Mouse (Mus musculus) E14TG2a.4 (cell line): ENCODE measurements around the gene Ccdc60.

Experiments
- H3K27me3 ChIP-seq: 2 replicates; pipeline ENCODE4 v1.6.1; 2014; ENCODE audit warnings: low read length, control low read depth; ENCODE audit not compliant: insufficient read depth
- H3K36me3 ChIP-seq: 2 replicates; pipeline ENCODE4 v1.6.1; 2014; ENCODE audit warnings: low read length, control low read depth; ENCODE audit not compliant: insufficient read depth
- H3K4me1 ChIP-seq: replicated peaks from 2 replicates; pipeline ENCODE4 v1.6.1; 2014; ENCODE audit warnings: low read depth, low read length, control low read depth
- H3K4me3 ChIP-seq: replicated peaks from 2 replicates; pipeline ENCODE4 v1.5.1; 2014; ENCODE audit warnings: mild to moderate bottlenecking, low read length
- H3K9me3 ChIP-seq: 2 replicates; pipeline ENCODE4 v1.6.1; 2014; ENCODE audit warnings: low read length, control low read depth
- CTCF ChIP-seq: conservative IDR thresholded peaks from 2 replicates; pipeline ENCODE4 v1.5.1; 2014; ENCODE audit warnings: low read length
- NANOG ChIP-seq: IDR thresholded peaks from 2 replicates; pipeline ENCODE4 v1.6.1; 2014; ENCODE audit warnings: borderline replicate concordance, low read length, mixed read lengths
- POU5F1 ChIP-seq: IDR thresholded peaks from 2 replicates; pipeline ENCODE4 v1.6.1; 2014; ENCODE audit warnings: low read length, borderline replicate concordance

The Ccdc60 gene

GRCm38 (mm10) chr5:116280518-116280917 lies 8.3 kb downstream of the Ccdc60 start:
- H3K4me3 ChIP-seq: no peak overlapping the region
- peaks cover 11% of the 10 kb centered on the region for H3K9me3 ChIP-seq
- TF ChIP-seq POU5F1 (no peak), CTCF (no peak), NANOG (no peak)
- H3K36me3 ChIP-seq: no peaks in the 10 kb centered on the region
- peaks cover 16% of the 10 kb centered on the region for H3K4me1 ChIP-seq
- peaks cover 19% of the 10 kb centered on the region for H3K27me3 ChIP-seq

GRCm38 (mm10) chr5:116278436-116278918 lies 10.3 kb downstream of the Ccdc60 start:
- Histone ChIP-seq H3K4me1 (peaks cover 22% of the 10 kb centered on the region), H3K4me3 (no peak overlapping the region), H3K27me3 (peaks cover 14% of the 10 kb centered on the region), H3K36me3 (no peaks in the 10 kb centered on the region), H3K9me3 (peaks cover 11% of the 10 kb centered on the region)
- TF ChIP-seq POU5F1: no peak
- TF ChIP-seq CTCF: no peak
- no peak for TF ChIP-seq NANOG

DNA sequence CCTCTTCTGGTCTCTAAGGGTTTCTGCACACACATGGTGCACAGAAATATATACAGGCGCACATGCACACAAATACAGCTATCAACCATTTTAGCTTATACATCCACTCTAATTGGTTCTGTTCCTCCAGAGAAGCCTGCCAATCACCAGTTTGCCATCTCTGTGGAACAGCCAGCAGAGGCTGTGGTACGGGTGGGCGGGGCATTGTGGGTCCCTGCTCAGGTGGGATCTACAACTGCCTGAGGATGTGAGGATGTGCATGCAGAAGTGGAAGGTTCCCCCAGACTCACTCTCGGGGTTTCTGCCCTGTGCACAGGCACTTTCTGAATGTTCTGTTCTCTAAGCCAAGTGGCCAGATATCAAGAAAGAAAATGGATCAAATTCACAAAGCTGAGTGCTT lies 10.8 kb downstream of the Ccdc60 start:
- H3K9me3 ChIP-seq: peaks cover 11% of the 10 kb centered on the region
- H3K27me3 ChIP-seq: peaks cover 14% of the 10 kb centered on the region
- no peak overlapping the region for H3K4me3 ChIP-seq
- H3K4me1 ChIP-seq: peaks cover 23% of the 10 kb centered on the region
- TF ChIP-seq POU5F1: no peak
- TF ChIP-seq CTCF: peak; percentile 47
- H3K36me3 ChIP-seq: no peaks in the 10 kb centered on the region

DNA sequence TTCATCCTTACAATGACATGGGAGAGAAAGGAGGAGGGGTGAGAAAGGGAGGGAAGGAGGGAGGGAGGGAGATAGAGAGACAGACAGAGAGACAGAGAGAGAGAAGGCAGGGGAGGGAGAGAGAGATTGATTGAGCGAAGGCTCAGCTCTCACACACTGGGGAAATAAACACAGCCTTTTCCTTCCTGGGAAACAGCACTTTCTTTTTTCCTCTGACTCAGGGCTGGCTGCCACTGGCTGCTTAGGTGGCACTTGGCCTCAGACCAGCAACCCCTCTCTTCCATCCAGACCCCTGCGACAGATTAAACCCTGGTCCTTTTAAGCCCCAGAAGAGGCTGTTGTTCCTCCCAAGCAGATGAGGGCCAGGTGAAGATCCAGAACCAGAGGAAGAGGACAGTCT lies 14.0 kb downstream of the Ccdc60 start:
- Histone ChIP-seq H3K36me3 (no peaks in the 10 kb centered on the region), H3K4me3 (no peak overlapping the region), H3K27me3 (peaks cover 14% of the 10 kb centered on the region), H3K9me3 (peaks cover 11% of the 10 kb centered on the region), H3K4me1 (peaks cover 35% of the 10 kb centered on the region)
- TF ChIP-seq POU5F1 (no peak), NANOG (no peak), CTCF (no peak)

DNA sequence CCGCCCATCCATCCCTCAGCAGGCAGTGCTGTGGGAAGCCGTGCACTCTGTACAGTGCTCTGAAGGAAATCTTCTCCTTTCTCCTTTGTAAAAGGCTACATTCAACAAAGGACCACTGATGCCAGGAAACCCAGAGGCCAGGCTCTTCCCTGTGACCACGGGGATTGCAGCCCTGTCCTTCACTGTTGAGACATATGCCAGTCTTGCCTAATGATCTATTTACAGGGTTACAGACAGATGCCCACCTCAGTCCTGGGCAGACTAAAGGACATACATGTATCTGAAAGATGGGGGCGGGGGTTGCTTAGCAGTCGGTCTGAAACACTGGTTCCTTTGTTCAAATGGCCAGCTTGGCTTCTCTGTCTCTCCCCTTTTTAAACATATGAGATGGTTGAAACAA lies 14.4 kb downstream of the Ccdc60 start:
- peaks cover 10% of the 10 kb centered on the region for H3K27me3 ChIP-seq
- TF ChIP-seq NANOG (no peak), CTCF (no peak), POU5F1 (no peak)
- H3K9me3 ChIP-seq: peaks cover 11% of the 10 kb centered on the region
- peaks cover 40% of the 10 kb centered on the region for H3K4me1 ChIP-seq
- H3K4me3 ChIP-seq: no peak overlapping the region
- H3K36me3 ChIP-seq: no peaks in the 10 kb centered on the region

DNA sequence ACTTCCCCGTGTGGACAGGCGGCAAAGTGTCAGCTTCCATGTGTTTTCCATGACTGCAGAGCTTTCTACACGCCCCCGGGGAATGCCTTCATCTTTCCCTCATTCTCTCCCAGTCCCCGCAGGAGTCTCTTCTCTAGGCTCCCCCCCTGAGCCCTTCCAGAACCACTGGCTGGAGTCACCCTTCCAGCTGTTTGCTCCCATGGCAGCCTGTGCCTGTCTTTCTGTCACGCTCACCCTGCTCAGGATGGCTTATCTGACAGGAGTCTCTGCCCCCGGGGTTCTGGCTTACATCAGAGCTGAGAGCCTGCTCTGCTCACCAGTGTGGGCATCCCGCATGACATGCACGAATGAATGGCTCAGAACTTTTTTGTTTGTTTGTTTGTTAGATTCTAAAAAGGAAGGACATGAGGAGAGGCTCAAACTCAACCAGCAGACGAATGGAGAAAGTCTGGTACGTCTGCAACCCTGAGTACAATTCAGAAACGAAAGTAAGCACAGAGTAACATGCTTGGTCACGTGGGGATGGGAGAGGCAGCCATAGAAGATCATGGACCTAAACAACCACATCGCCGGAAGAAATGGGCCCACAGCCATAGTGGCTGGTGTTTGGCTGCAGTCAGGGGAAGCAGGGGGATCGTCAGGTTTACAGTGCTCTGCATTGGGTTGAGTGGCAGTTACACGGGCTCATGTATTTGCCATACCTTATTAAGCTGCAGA lies 17.1 kb downstream of the Ccdc60 start:
- peaks cover 47% of the 10 kb centered on the region for H3K4me1 ChIP-seq
- no peak for TF ChIP-seq POU5F1
- no peak for TF ChIP-seq CTCF
- TF ChIP-seq NANOG: no peak
- H3K36me3 ChIP-seq: no peaks in the 10 kb centered on the region
- no peaks in the 10 kb centered on the region for H3K9me3 ChIP-seq
- H3K4me3 ChIP-seq: no peak overlapping the region
- no peaks in the 10 kb centered on the region; the same call in 1 of the 2 replicates for H3K27me3 ChIP-seq

DNA sequence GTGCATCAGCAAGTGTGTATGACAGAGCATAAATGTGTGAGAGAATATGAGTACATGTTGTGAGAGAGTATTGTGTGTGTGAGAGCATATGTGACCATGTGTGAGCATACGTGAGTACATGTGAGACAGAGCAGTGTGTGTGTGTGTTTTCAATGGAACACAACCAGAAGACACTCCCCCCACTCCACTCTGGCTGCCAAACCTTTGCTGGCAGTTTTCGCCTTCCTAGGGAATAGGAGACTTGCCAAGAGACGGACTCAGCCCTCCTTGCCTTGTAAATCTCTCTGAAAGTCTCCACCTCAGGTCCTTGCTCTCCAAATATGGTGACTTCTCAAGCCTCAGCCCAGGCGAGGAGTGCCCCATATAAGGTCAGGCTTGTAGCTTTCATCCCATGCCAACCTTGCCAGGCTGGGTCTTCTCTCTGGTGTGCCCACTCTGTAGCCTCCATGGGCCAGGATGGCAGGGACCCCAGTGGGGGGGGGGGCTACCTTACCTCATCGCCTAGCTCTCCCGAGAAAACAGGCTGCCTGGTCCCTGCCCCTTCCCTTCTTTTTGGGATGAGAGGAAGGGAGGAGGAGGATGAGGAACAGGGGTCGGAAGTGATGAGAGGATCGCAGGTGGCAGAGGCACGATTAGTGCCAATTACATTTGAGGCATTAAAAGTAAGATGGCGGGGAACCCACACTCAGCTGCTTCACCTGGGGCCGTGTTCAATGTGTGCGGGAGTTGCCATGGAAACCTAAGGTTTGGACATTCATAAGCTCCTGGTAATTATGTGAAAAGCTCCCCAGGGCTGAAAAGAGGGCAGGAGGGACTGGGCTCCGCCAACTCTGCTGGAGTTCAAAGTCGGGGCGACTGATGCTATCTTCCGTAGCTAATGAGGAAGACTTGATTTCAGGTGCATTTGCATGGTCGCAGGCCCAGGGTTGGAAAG lies 19.3 kb downstream of the Ccdc60 start:
- Histone ChIP-seq H3K4me3 (no peak overlapping the region), H3K36me3 (no peaks in the 10 kb centered on the region), H3K4me1 (peaks cover 46% of the 10 kb centered on the region), H3K27me3 (no peaks in the 10 kb centered on the region; the same call in 1 of the 2 replicates), H3K9me3 (no peaks in the 10 kb centered on the region)
- no peak for TF ChIP-seq POU5F1
- no peak for TF ChIP-seq CTCF

DNA sequence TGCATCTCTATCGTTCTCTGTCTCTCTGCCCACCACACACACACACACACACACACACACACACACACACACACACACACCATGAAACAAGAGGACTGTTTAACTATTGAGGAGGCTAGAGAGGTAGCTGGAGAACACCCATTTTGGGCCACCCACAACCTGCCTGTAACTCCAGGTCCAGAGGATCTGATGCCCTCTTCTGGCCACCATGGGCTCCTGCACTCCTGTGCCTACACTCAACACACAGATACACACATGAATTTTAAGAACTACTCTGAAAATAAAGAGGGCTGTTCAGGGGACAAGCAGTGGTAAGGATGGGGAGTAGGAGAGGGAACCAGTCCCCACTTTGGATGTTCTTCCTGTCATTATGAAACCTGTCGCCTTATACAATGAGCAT lies 26.1 kb downstream of the Ccdc60 start:
- Histone ChIP-seq H3K36me3 (no peaks in the 10 kb centered on the region), H3K4me1 (0 out of 2 replicates have a peak, but pooled peaks cover 9% of the 10 kb centered on the region), H3K9me3 (no peaks in the 10 kb centered on the region), H3K4me3 (no peak overlapping the region), H3K27me3 (peaks cover 8% of the 10 kb centered on the region)
- TF ChIP-seq CTCF (peak; percentile 55), NANOG (no peak)
